Mouse (Mus musculus): ENCODE measurements around the gene Pex5. TPM values are rescaled to one million over a fixed set of nuclear protein-coding genes. Genes with fewer than 3 reads are reported as not detected.

Pex5 gene
- polyA plus RNA-seq, 1 experiment from 2014 or later = 67.6 TPM

GRCm38 (mm10) chr6:124446459-124446858 is 31.6 kb upstream of the Pex5 start:
- peaks cover 76% of the 10 kb centered on the region for H3K36me3 ChIP-seq
- H3K27me3 ChIP-seq = no peaks in the 10 kb centered on the region
- H3K4me2 ChIP-seq = no peak overlapping the region
- H3K9me3 ChIP-seq = no peaks in the 10 kb centered on the region
- H3K27ac ChIP-seq (replicated peaks) = no peak overlapping the region
- no peaks in the 10 kb centered on the region for H3K4me1 ChIP-seq (replicated peaks)
- 93% methylated on average over 9 of the region's 9 CpGs for WGBS
- no peak for ATAC-seq (ENCODE audit: low read depth)
- H3K9ac ChIP-seq = no peak overlapping the region
- no peak overlapping the region for H3K4me3 ChIP-seq

- Histone ChIP-seq H3K9ac (no peak overlapping the region), H3K4me3 (no peak overlapping the region), H3K4me1 (replicated peaks) (no peaks in the 10 kb centered on the region), H3K36me3 (peaks cover 76% of the 10 kb centered on the region), H3K27me3 (no peaks in the 10 kb centered on the region), H3K9me3 (no peaks in the 10 kb centered on the region), H3K27ac (replicated peaks) (no peak overlapping the region), H3K4me2 (no peak overlapping the region)
- 94% methylated on average over 2 of the region's 2 CpGs for WGBS
- no peak for ATAC-seq (ENCODE audit: low read depth)
Observed at GRCm38 (mm10) chr6:124446024-124446423, 31.2 kb upstream of the Pex5 start.

GRCm38 (mm10) chr6:124443338-124443737 is 28.5 kb upstream of the Pex5 start:
- H3K9me3 ChIP-seq = no peaks in the 10 kb centered on the region
- H3K9ac ChIP-seq = no peak overlapping the region
- no peak overlapping the region for H3K4me3 ChIP-seq
- H3K4me2 ChIP-seq = no peak overlapping the region
- no peaks in the 10 kb centered on the region for H3K27me3 ChIP-seq
- peaks cover 72% of the 10 kb centered on the region for H3K36me3 ChIP-seq
- H3K4me1 ChIP-seq (replicated peaks) = no peaks in the 10 kb centered on the region
- no peak overlapping the region for H3K27ac ChIP-seq (replicated peaks)
- no peak for ATAC-seq (ENCODE audit: low read depth)
- WGBS = 93% methylated on average over 2 of the region's 2 CpGs

- WGBS = 72% methylated on average over 7 of the region's 7 CpGs
- ATAC-seq (ENCODE audit: low read depth) = no peak
- no peak overlapping the region for H3K27ac ChIP-seq (replicated peaks)
- no peak overlapping the region for H3K4me2 ChIP-seq
- H3K9me3 ChIP-seq = no peaks in the 10 kb centered on the region
- H3K36me3 ChIP-seq = peaks cover 80% of the 10 kb centered on the region
- peaks cover 3% of the 10 kb centered on the region for H3K4me1 ChIP-seq (replicated peaks)
- H3K27me3 ChIP-seq = no peaks in the 10 kb centered on the region
- H3K4me3 ChIP-seq = no peak overlapping the region
- H3K9ac ChIP-seq = no peak overlapping the region
Observed at GRCm38 (mm10) chr6:124436245-124436644, 21.4 kb upstream of the Pex5 start.

GRCm38 (mm10) chr6:124435173-124435572 is 20.3 kb upstream of the Pex5 start:
- Histone ChIP-seq H3K4me3 (no peak overlapping the region), H3K27ac (replicated peaks) (no peak overlapping the region), H3K36me3 (peaks cover 74% of the 10 kb centered on the region), H3K4me2 (no peak overlapping the region), H3K27me3 (no peaks in the 10 kb centered on the region), H3K4me1 (replicated peaks) (peaks cover 14% of the 10 kb centered on the region), H3K9ac (no peak overlapping the region), H3K9me3 (no peaks in the 10 kb centered on the region)
- ATAC-seq (ENCODE audit: low read depth) = no peak
- WGBS = 80% methylated on average over 5 of the region's 5 CpGs

GRCm38 (mm10) chr6:124433688-124434324 is 18.9 kb upstream of the Pex5 start:
- Histone ChIP-seq H3K27ac (replicated peaks) (no peak overlapping the region), H3K36me3 (peaks cover 66% of the 10 kb centered on the region), H3K27me3 (no peaks in the 10 kb centered on the region), H3K9me3 (no peaks in the 10 kb centered on the region), H3K9ac (no peak overlapping the region), H3K4me2 (no peak overlapping the region), H3K4me1 (replicated peaks) (peaks cover 18% of the 10 kb centered on the region), H3K4me3 (no peak overlapping the region)
- WGBS = 89% methylated on average over 8 of the region's 8 CpGs
- ATAC-seq (ENCODE audit: low read depth) = no peak

GRCm38 (mm10) chr6:124430784-124431495 is 16.1 kb upstream of the Pex5 start:
- Histone ChIP-seq H3K27me3 (no peaks in the 10 kb centered on the region), H3K4me1 (replicated peaks) (peaks cover 27% of the 10 kb centered on the region), H3K9ac (no peak overlapping the region; the same call in 1 of the 2 replicates), H3K4me3 (no peak overlapping the region), H3K4me2 (no peak overlapping the region), H3K9me3 (no peaks in the 10 kb centered on the region), H3K36me3 (peaks cover 39% of the 10 kb centered on the region), H3K27ac (replicated peaks) (peak overlapping the region; percentile 14; the same call in 1 of the 2 replicates)
- ATAC-seq (ENCODE audit: low read depth) = peak; percentile 27; the same call in 1 of the 2 replicates
- WGBS = 40% methylated on average over 8 of the region's 8 CpGs

GRCm38 (mm10) chr6:124430379-124430778 is 15.5 kb upstream of the Pex5 start:
- peaks cover 35% of the 10 kb centered on the region for H3K36me3 ChIP-seq
- ATAC-seq (ENCODE audit: low read depth) = 0 out of 2 replicates have a peak, but pooled peaks have one; percentile 24
- WGBS = 73% methylated on average over 3 of the region's 3 CpGs
- H3K27ac ChIP-seq (replicated peaks) = 0 out of 2 replicates have a peak overlapping the region, but pooled peaks have one; percentile 14
- H3K4me2 ChIP-seq = no peak overlapping the region
- no peak overlapping the region for H3K9ac ChIP-seq
- no peaks in the 10 kb centered on the region for H3K27me3 ChIP-seq
- peaks cover 27% of the 10 kb centered on the region for H3K4me1 ChIP-seq (replicated peaks)
- no peaks in the 10 kb centered on the region for H3K9me3 ChIP-seq
- H3K4me3 ChIP-seq = no peak overlapping the region

GRCm38 (mm10) chr6:124427791-124428576 is 13.1 kb upstream of the Pex5 start:
- H3K4me3 ChIP-seq = no peak overlapping the region
- H3K9ac ChIP-seq = no peak overlapping the region
- no peak overlapping the region for H3K4me2 ChIP-seq
- peaks cover 27% of the 10 kb centered on the region for H3K4me1 ChIP-seq (replicated peaks)
- peaks cover 13% of the 10 kb centered on the region for H3K36me3 ChIP-seq
- WGBS = 70% methylated on average over 5 of the region's 6 CpGs
- H3K9me3 ChIP-seq = no peaks in the 10 kb centered on the region
- ATAC-seq (ENCODE audit: low read depth) = no peak
- H3K27me3 ChIP-seq = no peaks in the 10 kb centered on the region
- H3K27ac ChIP-seq (replicated peaks) = no peak overlapping the region

GRCm38 (mm10) chr6:124427289-124427688 is 12.4 kb upstream of the Pex5 start:
- ATAC-seq (ENCODE audit: low read depth) = no peak
- H3K36me3 ChIP-seq = peaks cover 11% of the 10 kb centered on the region
- no peak overlapping the region for H3K4me3 ChIP-seq
- no peak overlapping the region for H3K27ac ChIP-seq (replicated peaks)
- no peak overlapping the region for H3K4me2 ChIP-seq
- 86% methylated on average over 7 of the region's 7 CpGs for WGBS
- H3K9me3 ChIP-seq = no peaks in the 10 kb centered on the region
- no peaks in the 10 kb centered on the region for H3K27me3 ChIP-seq
- H3K9ac ChIP-seq = no peak overlapping the region
- peaks cover 27% of the 10 kb centered on the region for H3K4me1 ChIP-seq (replicated peaks)

- WGBS = 84% methylated on average over 3 of the region's 3 CpGs
- Histone ChIP-seq H3K27ac (replicated peaks) (no peak overlapping the region), H3K4me2 (no peak overlapping the region), H3K27me3 (no peaks in the 10 kb centered on the region), H3K9me3 (no peaks in the 10 kb centered on the region), H3K4me1 (replicated peaks) (peaks cover 27% of the 10 kb centered on the region), H3K4me3 (no peak overlapping the region), H3K36me3 (peaks cover 7% of the 10 kb centered on the region), H3K9ac (no peak overlapping the region)
- no peak for ATAC-seq (ENCODE audit: low read depth)
Observed at GRCm38 (mm10) chr6:124426604-124427003, 11.7 kb upstream of the Pex5 start.

GRCm38 (mm10) chr6:124425523-124425922 is 10.7 kb upstream of the Pex5 start:
- H3K27ac ChIP-seq (replicated peaks) = no peak overlapping the region
- H3K9ac ChIP-seq = no peak overlapping the region
- 79% methylated on average over 6 of the region's 6 CpGs for WGBS
- no peaks in the 10 kb centered on the region; the same call in 1 of the 2 replicates for H3K36me3 ChIP-seq
- no peaks in the 10 kb centered on the region for H3K27me3 ChIP-seq
- no peak overlapping the region for H3K4me2 ChIP-seq
- H3K4me1 ChIP-seq (replicated peaks) = peaks cover 16% of the 10 kb centered on the region; the same call in 1 of the 2 replicates
- H3K4me3 ChIP-seq = no peak overlapping the region
- ATAC-seq (ENCODE audit: low read depth) = no peak
- H3K9me3 ChIP-seq = no peaks in the 10 kb centered on the region
